Mouse (Mus musculus) forebrain, postnatal 0 days (tissue): ENCODE measurements at regions not wholly inside any gene's neighbourhood (a gene's known extent, or its start where the extent isn't known, plus 50 kb on each side); places are given as distances from the start of the nearest gene placed in this dataset.

Source experiments
- ATAC-seq: fragments of 200-750 bp; cut with Nextera tagmentation; 2 replicates; pipeline ENCODE4 v1.8.0; 2017; ENCODE audit warnings: mild to moderate bottlenecking, moderate library complexity
- DNase-seq: peaks from one replicate; pipeline ENCODE4 v3.0.0-alpha.2; 2015
- H3K27ac ChIP-seq: fragments of 300-500 bp; sonication (generic); 2 replicates; pipeline ENCODE4 v1.5.1; 2014; ENCODE audit warnings: low read depth, mild to moderate bottlenecking, antibody characterized with exemption, low read length, moderate library complexity, mixed read lengths
- H3K27me3 ChIP-seq: fragments of 300-500 bp; sonication (generic); 2 replicates; pipeline ENCODE4 v1.6.1; 2014; ENCODE audit warnings: mild to moderate bottlenecking, low read length, mixed read lengths; ENCODE audit not compliant: insufficient read depth
- H3K36me3 ChIP-seq: fragments of 300-500 bp; sonication (generic); 2 replicates; pipeline ENCODE4 v1.6.1; 2014; ENCODE audit warnings: mild to moderate bottlenecking, moderate library complexity; ENCODE audit not compliant: insufficient read depth
- H3K4me1 ChIP-seq: fragments of 300-500 bp; sonication (generic); 2 replicates; pipeline ENCODE4 v1.6.1; 2014; ENCODE audit warnings: antibody characterized with exemption; ENCODE audit not compliant: insufficient read depth
- H3K4me2 ChIP-seq: fragments of 300-500 bp; sonication (generic); 2 replicates; pipeline ENCODE4 v1.6.1; 2014; ENCODE audit warnings: low read depth, mild to moderate bottlenecking, moderate library complexity
- H3K4me3 ChIP-seq: fragments of 300-500 bp; sonication (generic); 2 replicates; pipeline ENCODE4 v1.5.1; 2014; ENCODE audit warnings: low read depth, low read length, mixed read lengths
- H3K9ac ChIP-seq: fragments of 300-500 bp; sonication (generic); 2 replicates; pipeline ENCODE4 v1.6.1; 2014; ENCODE audit warnings: mild to moderate bottlenecking
- H3K9me3 ChIP-seq: fragments of 300-500 bp; sonication (generic); 2 replicates; pipeline ENCODE4 v1.6.1; 2016; ENCODE audit warnings: low read length
- CTCF ChIP-seq: sonication (generic); IDR thresholded peaks from 2 replicates; pipeline ENCODE4 v1.5.1; 2016; ENCODE audit warnings: antibody characterized with exemption, control low read depth, low read depth
- WGBS: fragments of 180-500 bp; shearing (Covaris S2); extraction: QIAGEN DNeasy Blood & Tissue Kit; methylation state at CpG from one replicate; pipeline ENCODE4 v1.1.7; 2014; 5-methylcytosine and 5-hydroxymethylcytosine counted together

DNA sequence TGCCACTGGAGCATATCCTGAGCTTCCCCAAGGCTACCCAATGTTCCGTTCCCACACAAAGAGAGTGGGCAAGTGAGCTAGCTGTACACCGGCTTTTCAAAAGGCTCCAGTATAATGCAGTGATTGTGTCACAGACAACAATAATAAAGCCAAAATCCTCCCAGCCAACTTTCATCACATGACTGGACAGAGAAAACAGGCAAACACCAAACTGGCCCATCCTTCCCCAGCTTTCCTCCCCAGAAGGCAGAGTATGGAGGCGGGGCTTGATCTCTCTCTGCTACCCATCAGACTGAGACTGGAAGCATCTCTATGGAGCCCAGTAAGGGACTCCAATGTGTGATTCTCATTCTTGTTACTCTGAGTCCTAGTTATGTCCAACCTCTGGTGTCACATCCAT, 52.8 kb upstream of the Ncam1 start:
- Histone ChIP-seq H3K4me1 (no peaks in the 10 kb centered on the region), H3K9me3 (no peaks in the 10 kb centered on the region), H3K36me3 (no peaks in the 10 kb centered on the region), H3K4me2 (no peak overlapping the region), H3K9ac (no peak overlapping the region), H3K27ac (no peak overlapping the region), H3K27me3 (no peaks in the 10 kb centered on the region), H3K4me3 (no peak overlapping the region)
- DNase-seq (no peak), ATAC-seq (no peak)
- TF ChIP-seq CTCF = no peak
- WGBS = 51% methylated on average over 3 of the region's 3 CpGs

DNA sequence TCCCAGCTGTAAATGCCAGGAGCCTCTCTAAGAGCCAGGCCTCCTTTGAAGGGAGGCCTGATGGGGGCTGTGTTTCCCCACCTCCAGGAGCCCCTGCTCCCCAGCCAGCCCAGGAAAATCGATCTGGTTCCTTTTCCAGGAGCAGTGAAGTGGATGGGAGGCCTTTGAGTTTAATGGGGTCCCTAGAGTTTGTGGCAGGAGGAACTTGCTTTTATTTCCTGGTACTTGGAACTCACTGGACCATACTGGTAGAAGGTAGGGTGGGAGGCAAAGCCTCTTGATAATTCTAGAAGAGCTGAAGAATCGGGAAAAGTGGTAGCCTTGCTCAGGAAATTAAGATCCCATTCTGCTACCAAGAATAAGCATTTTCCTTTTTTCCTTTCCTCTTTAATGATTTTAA, 50.7 kb upstream of the Ncam1 start:
- WGBS = 45% methylated on average over 2 of the region's 2 CpGs
- Histone ChIP-seq H3K4me2 (no peak overlapping the region), H3K27me3 (no peaks in the 10 kb centered on the region), H3K27ac (no peak overlapping the region), H3K36me3 (no peaks in the 10 kb centered on the region), H3K4me3 (no peak overlapping the region), H3K4me1 (no peaks in the 10 kb centered on the region), H3K9ac (no peak overlapping the region), H3K9me3 (no peaks in the 10 kb centered on the region)
- no peak for ATAC-seq
- DNase-seq = no peak
- TF ChIP-seq CTCF = no peak

DNA sequence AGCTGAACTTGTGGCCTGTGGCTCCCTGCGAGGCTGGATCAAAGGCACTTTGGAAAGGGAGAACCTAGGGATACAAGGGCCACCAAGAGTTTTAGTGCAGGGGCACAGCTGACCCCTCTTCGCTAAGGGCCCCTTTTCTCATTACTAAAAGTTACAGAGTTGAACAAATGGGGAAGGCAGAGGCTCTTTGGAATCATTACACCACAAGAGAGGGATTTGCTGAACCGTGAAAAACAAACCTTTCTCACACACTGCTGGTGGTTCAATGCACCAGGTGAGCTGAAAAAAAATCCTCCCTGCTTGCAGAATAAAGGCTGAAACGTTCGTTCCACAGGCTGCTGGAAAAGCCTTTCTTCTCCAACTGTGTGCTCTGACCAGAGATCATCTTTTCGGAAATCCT, 50.2 kb upstream of the Ncam1 start:
- no peaks in the 10 kb centered on the region for H3K4me1 ChIP-seq
- DNase-seq = no peak
- no peaks in the 10 kb centered on the region for H3K36me3 ChIP-seq
- 17% methylated on average over 6 of the region's 6 CpGs for WGBS
- H3K27me3 ChIP-seq = no peaks in the 10 kb centered on the region
- no peak for ATAC-seq
- H3K27ac ChIP-seq = no peak overlapping the region
- no peak overlapping the region for H3K9ac ChIP-seq
- H3K9me3 ChIP-seq = no peaks in the 10 kb centered on the region
- H3K4me3 ChIP-seq = no peak overlapping the region
- no peak for TF ChIP-seq CTCF
- no peak overlapping the region for H3K4me2 ChIP-seq
